Mouse (Mus musculus) neural tube, embryonic 15.5 days (tissue): ENCODE measurements around the gene Rnf212. TPM values are rescaled to one million over a fixed set of nuclear protein-coding genes. Genes with fewer than 3 reads are reported as not detected.

Experiments
- ATAC-seq: fragments of 200-750 bp; cut with Nextera tagmentation; 2 replicates; pipeline ENCODE4 v1.8.0; 2017; ENCODE audit warnings: mild to moderate bottlenecking, moderate TSS enrichment, moderate library complexity; ENCODE audit not compliant: low FRiP score
- H3K27ac ChIP-seq: fragments of 300-500 bp; sonication (generic); replicated peaks from 2 replicates; pipeline ENCODE4 v1.5.1; 2015; ENCODE audit warnings: mild to moderate bottlenecking, inconsistent platforms
- H3K27me3 ChIP-seq: fragments of 300-500 bp; sonication (generic); replicated peaks from 2 replicates; pipeline ENCODE4 v1.6.1; 2015; ENCODE audit warnings: inconsistent platforms
- H3K36me3 ChIP-seq: fragments of 300-500 bp; sonication (generic); 2 replicates; pipeline ENCODE4 v1.6.1; 2015; ENCODE audit warnings: inconsistent platforms
- H3K4me1 ChIP-seq: fragments of 300-500 bp; sonication (generic); 2 replicates; pipeline ENCODE4 v1.6.1; 2015; ENCODE audit warnings: inconsistent platforms
- H3K4me2 ChIP-seq: fragments of 300-500 bp; sonication (generic); 2 replicates; pipeline ENCODE4 v1.6.1; 2015; ENCODE audit warnings: inconsistent platforms, mild to moderate bottlenecking, moderate library complexity
- H3K4me3 ChIP-seq: fragments of 300-500 bp; sonication (generic); replicated peaks from 2 replicates; pipeline ENCODE4 v1.5.1; 2015; ENCODE audit warnings: mild to moderate bottlenecking, inconsistent platforms
- H3K9ac ChIP-seq: fragments of 300-500 bp; sonication (generic); replicated peaks from 2 replicates; pipeline ENCODE4 v1.6.1; 2015; ENCODE audit warnings: mild to moderate bottlenecking, inconsistent platforms
- H3K9me3 ChIP-seq: fragments of 300-500 bp; sonication (generic); replicated peaks from 2 replicates; pipeline ENCODE4 v1.6.1; 2016; ENCODE audit warnings: inconsistent platforms
- WGBS: fragments of 180-500 bp; shearing (Covaris S2); methylation state at CpG from one replicate; pipeline ENCODE4 v1.1.7; 2015; ENCODE audit warnings: mixed read lengths; 5-methylcytosine and 5-hydroxymethylcytosine counted together
- polyA plus RNA-seq: library from polyadenylated mRNA; unstranded; fragments of >200 nt; fragmentation: Nextera tagmentation; extraction: Ambion mirVana; gene quantifications from 2 replicates; pipeline ENCODE4 v1.2.1, GENCODE M21; 2015

The Rnf212 gene
- polyA plus RNA-seq, 1 experiment from 2014 or later = not detected

GRCm38 (mm10) chr5:108693872-108694288 is 80.9 kb downstream of the Rnf212 start:
- Histone ChIP-seq H3K27me3 (peaks cover 18% of the 10 kb centered on the region), H3K9ac (peak overlapping the region; percentile 47), H3K9me3 (no peaks in the 10 kb centered on the region), H3K4me3 (peak overlapping the region; percentile 69), H3K4me1 (peaks cover 44% of the 10 kb centered on the region), H3K4me2 (peak overlapping the region; percentile 98), H3K27ac (no peak overlapping the region), H3K36me3 (no peaks in the 10 kb centered on the region)
- WGBS = 1% methylated on average over 42 of the region's 43 CpGs
- peak; percentile 93 for ATAC-seq

GRCm38 (mm10) chr5:108692271-108692670 is 82.5 kb downstream of the Rnf212 start, which contains the start of gene Fgfrl1:
TSS of gene Fgfrl1 (plus strand) at chr5:108692382.
- Histone ChIP-seq H3K27me3 (peaks cover 18% of the 10 kb centered on the region), H3K9ac (no peak within 1 kb of the TSS), H3K9me3 (no peaks in the 10 kb centered on the region), H3K36me3 (no peaks in the 10 kb centered on the region), H3K4me1 (peaks cover 34% of the 10 kb centered on the region), H3K4me3 (peak within 1 kb of the TSS; percentile 69), H3K27ac (no peak within 1 kb of the TSS), H3K4me2 (peak within 1 kb of the TSS; percentile 98)
- ATAC-seq = no peak
- 9% methylated on average over 16 of the region's 18 CpGs for WGBS

- Histone ChIP-seq H3K9ac (no peak overlapping the region), H3K4me1 (peaks cover 23% of the 10 kb centered on the region), H3K27me3 (peaks cover 18% of the 10 kb centered on the region), H3K27ac (no peak overlapping the region), H3K4me3 (no peak overlapping the region), H3K9me3 (no peaks in the 10 kb centered on the region), H3K36me3 (no peaks in the 10 kb centered on the region), H3K4me2 (no peak overlapping the region)
- ATAC-seq = no peak
- WGBS = 77% methylated on average over 4 of the region's 4 CpGs
Measured at GRCm38 (mm10) chr5:108691152-108691551, 83.6 kb downstream of the Rnf212 start.

DNA sequence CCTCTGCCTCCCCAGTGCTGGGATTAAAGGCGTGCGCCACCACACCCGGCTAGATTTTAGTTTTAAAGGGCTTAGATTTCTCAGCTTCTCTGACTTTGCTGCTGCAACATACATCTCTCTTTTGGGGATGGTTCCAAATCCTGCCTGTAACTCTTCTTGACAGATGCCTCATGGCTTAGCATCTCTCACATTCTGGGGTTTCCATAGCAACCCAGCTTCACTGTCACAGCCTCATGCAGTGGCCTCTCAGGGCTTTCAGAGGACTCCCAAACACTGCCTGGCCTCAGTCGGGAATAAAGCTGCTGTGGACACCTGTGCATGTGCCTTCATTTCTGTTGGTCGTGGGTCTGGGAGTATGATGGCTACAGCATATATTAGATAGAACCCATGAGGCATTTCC is 85.7 kb downstream of the Rnf212 start:
- Histone ChIP-seq H3K9ac (no peak overlapping the region), H3K9me3 (no peaks in the 10 kb centered on the region), H3K27me3 (peaks cover 12% of the 10 kb centered on the region), H3K27ac (no peak overlapping the region), H3K4me2 (no peak overlapping the region), H3K4me3 (no peak overlapping the region), H3K36me3 (no peaks in the 10 kb centered on the region), H3K4me1 (peaks cover 5% of the 10 kb centered on the region)
- WGBS = 62% methylated on average over 5 of the region's 5 CpGs
- no peak for ATAC-seq

DNA sequence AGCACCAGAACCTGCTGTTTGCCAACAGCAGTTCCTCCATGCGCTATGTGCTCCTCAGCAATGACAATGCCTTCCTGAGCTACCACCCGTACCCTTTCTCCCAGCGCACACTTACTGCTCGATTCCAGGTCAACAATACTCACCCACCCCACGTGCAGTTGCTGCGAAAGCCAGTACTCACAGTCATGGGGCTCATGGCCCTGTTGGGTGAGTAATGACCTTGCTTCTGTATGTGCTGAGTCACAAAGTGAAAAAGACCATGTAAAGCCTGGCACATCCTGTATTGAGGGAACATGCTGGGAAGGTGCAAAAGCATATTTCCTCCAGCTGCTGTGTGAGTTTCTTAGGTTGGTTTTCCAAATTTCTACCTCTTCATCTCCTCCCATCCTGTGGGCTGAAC is 93.9 kb downstream of the Rnf212 start:
- 92% methylated on average over 6 of the region's 6 CpGs for WGBS
- H3K27me3 ChIP-seq = no peaks in the 10 kb centered on the region
- no peak for ATAC-seq

GRCm38 (mm10) chr5:108679909-108680308 is 94.9 kb downstream of the Rnf212 start:
- peaks cover 15% of the 10 kb centered on the region for H3K4me1 ChIP-seq
- H3K9ac ChIP-seq = no peak overlapping the region
- H3K27ac ChIP-seq = no peak overlapping the region
- no peaks in the 10 kb centered on the region for H3K27me3 ChIP-seq
- H3K9me3 ChIP-seq = no peaks in the 10 kb centered on the region
- no peak overlapping the region for H3K4me2 ChIP-seq
- ATAC-seq = no peak
- 60% methylated on average over 3 of the region's 3 CpGs for WGBS
- no peak overlapping the region for H3K4me3 ChIP-seq
- H3K36me3 ChIP-seq = no peaks in the 10 kb centered on the region

More for the DNA sequence above, 93.9 kb downstream of the Rnf212 start:
- Histone ChIP-seq H3K9ac (no peak overlapping the region), H3K4me3 (no peak overlapping the region), H3K4me2 (no peak overlapping the region), H3K9me3 (no peaks in the 10 kb centered on the region), H3K4me1 (peaks cover 15% of the 10 kb centered on the region), H3K36me3 (no peaks in the 10 kb centered on the region), H3K27ac (no peak overlapping the region)

Other genes with a start within 250 kb of the Rnf212 start
- 258 and 285 TPM in 2 replicates for gene Cplx1, start 225.0 kb downstream of the Rnf212 start, polyA plus RNA-seq
- 45.2 and 52.3 TPM in 2 replicates for gene Gak, start 145.2 kb downstream of the Rnf212 start, polyA plus RNA-seq
- 24.0 and 28.9 TPM in 2 replicates for gene Tmem175, start 145.2 kb downstream of the Rnf212 start, polyA plus RNA-seq
- gene Idua, start 114.7 kb downstream of the Rnf212 start, polyA plus RNA-seq = 11.4 and 11.7 TPM in 2 replicates
- gene Dgkq, start 105.3 kb downstream of the Rnf212 start, polyA plus RNA-seq = 25.2 and 33.9 TPM in 2 replicates
- gene Slc26a1, start 99.4 kb downstream of the Rnf212 start, polyA plus RNA-seq = 2.6 TPM in 2 replicates
- 7.8 and 10.9 TPM in 2 replicates for gene Fgfrl1, start 82.6 kb downstream of the Rnf212 start, polyA plus RNA-seq
- not detected in 2 replicates for gene Tmed11, start 20.4 kb upstream of the Rnf212 start, polyA plus RNA-seq
- gene Vmn2r8, start 33.9 kb upstream of the Rnf212 start, polyA plus RNA-seq = not detected in 2 replicates
- gene Vmn2r9, start 77.6 kb upstream of the Rnf212 start, polyA plus RNA-seq = not detected in 2 replicates
- gene Vmn2r10, start 231.5 kb upstream of the Rnf212 start, polyA plus RNA-seq = not detected in 2 replicates